8 mouse cellular contexts compared by ENCODE assay signal in the genomic region with DNA sequence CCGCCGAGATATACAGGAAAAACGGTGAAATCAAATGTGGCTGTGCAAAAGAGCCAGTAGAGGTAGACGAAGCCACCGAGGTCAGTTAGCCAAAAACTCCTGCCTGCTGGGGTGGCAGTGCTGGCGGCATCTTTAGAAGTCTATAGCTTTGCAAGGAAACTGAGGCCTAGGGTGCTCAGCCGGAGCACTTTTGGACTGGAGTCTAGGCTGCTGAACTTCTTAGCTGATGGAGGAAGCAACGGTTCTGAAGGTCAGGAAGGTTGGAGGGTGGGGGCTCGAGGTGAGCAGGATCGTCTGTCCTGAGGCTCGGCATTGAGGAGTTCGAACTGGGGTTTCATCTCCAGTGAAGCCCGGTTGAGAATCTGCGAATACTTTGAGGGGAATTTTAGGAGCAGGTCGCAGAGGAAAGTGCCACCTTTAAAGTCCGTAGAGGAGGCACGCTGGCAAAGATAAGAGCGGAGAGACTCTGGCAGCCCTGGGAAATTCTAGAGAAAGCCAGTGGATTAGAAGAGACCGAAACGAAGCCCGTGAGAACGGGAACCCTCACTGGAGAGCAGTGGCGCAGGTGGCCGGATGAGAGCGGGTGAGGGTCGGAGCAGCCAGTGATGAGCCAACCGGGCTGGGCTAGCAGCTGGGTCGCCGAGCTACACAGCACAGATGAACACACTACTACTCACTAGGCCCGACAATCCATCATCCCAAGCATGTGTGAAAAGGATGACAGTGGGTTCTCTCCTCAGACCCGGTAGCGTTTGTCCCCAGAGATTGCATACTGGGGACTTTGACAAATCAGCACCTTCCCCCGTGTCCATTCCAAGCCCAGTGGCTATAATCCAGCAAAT.
A peak's percentile ranks its signal among the peaks of the same experiment; 100 is the strongest.
DNase-seq lines count a peak whose midpoint lies in the region; ATAC-seq and TF ChIP-seq lines count a peak whose summit lies in the region.

No protein-coding gene starts in this region.

- WGBS in hindbrain, embryonic 10.5 days: 1% methylated on average over 33 of the region's 33 CpGs
- WGBS in liver, embryonic 14.5 days (ENCODE audit: insufficient replicate concordance): 5% methylated on average over 33 of the region's 33 CpGs
- 2% methylated on average over 33 of the region's 33 CpGs for WGBS in neural tube, embryonic 15.5 days

- peaks cover 18% of the 10 kb centered on the region for H3K27me3 ChIP-seq in hindbrain, embryonic 10.5 days (ENCODE audit: insufficient read depth, poor library complexity, severe bottlenecking)
- peaks cover 33% of the 10 kb centered on the region for H3K27me3 ChIP-seq in liver, embryonic 14.5 days (ENCODE audit: control insufficient read depth, insufficient read depth, low read length)
- no peaks in the 10 kb centered on the region for H3K27me3 ChIP-seq in neural tube, embryonic 15.5 days (replicated peaks)

- TF ChIP-seq CTCF in liver, embryonic 14.5 days (IDR thresholded peaks at IDR 0.05; ENCODE audit: low read depth): no peak

- peak overlapping the region; percentile 60 for H3K4me3 ChIP-seq in hindbrain, embryonic 10.5 days
- H3K4me3 ChIP-seq in liver, embryonic 14.5 days (ENCODE audit: insufficient read depth in 1 of 2, low read depth in 2 of 2, low read length in 2 of 2): peak overlapping the region; percentile 4 to 46; a peak in 3 of 4 replicates
- H3K4me3 ChIP-seq in neural tube, embryonic 15.5 days (replicated peaks): peak overlapping the region; percentile 49

- no peak for TF ChIP-seq EP300 in liver, embryonic 14.5 days (IDR thresholded peaks at IDR 0.05; ENCODE audit: low read depth)

- no peaks in the 10 kb centered on the region for H3K36me3 ChIP-seq in hindbrain, embryonic 10.5 days
- H3K36me3 ChIP-seq in liver, embryonic 14.5 days (replicated peaks; ENCODE audit: control insufficient read depth, insufficient read depth, low read depth): no peaks in the 10 kb centered on the region
- H3K36me3 ChIP-seq in neural tube, embryonic 15.5 days: no peaks in the 10 kb centered on the region

- H3K9me3 ChIP-seq in hindbrain, embryonic 10.5 days: no peaks in the 10 kb centered on the region
- H3K9me3 ChIP-seq in liver, embryonic 14.5 days (ENCODE audit: control insufficient read depth, low read length): no peaks in the 10 kb centered on the region
- H3K9me3 ChIP-seq in neural tube, embryonic 15.5 days (replicated peaks): no peaks in the 10 kb centered on the region

- peak overlapping the region; percentile 67 for H3K4me2 ChIP-seq in liver, embryonic 14.5 days (ENCODE audit: low read depth)
- peak overlapping the region; percentile 92 for H3K4me2 ChIP-seq in neural tube, embryonic 15.5 days

- H3K27ac ChIP-seq in hindbrain, embryonic 10.5 days: peak overlapping the region; percentile 86
- no peak overlapping the region for H3K27ac ChIP-seq in liver, embryonic 14.5 days
- H3K27ac ChIP-seq in neural tube, embryonic 15.5 days (replicated peaks): no peak overlapping the region

- H3K9ac ChIP-seq in liver, embryonic 14.5 days (replicated peaks): no peak overlapping the region
- peak overlapping the region; percentile 52 for H3K9ac ChIP-seq in neural tube, embryonic 15.5 days (replicated peaks)

- no peak for ATAC-seq in liver, embryonic 14.5 days (ENCODE audit: insufficient read depth)
- ATAC-seq in neural tube, embryonic 15.5 days (ENCODE audit: low FRiP score): peak; percentile 51; the same call in 1 of the 2 replicates

- DNase-seq in right cerebral cortex, postnatal 14 days: peak; percentile 9
- DNase-seq in right cerebral cortex, adult 2 months (ENCODE audit: low spot score in 2 of 2): no peak
- DNase-seq in embryo, embryonic 10.5 days (ENCODE audit: low spot score): peak; percentile 60
- peak; percentile 61 for DNase-seq in hindbrain, embryonic 10.5 days (ENCODE audit: low spot score)
- DNase-seq in liver, embryonic 14.5 days (ENCODE audit: low read depth in 3 of 3, low spot score in 3 of 3): no peak
- no peak for DNase-seq in cerebellum, adult 18-20 months
- DNase-seq in frontal cortex, adult 2 months (ENCODE audit: extremely low spot score in 1 of 2, low spot score in 1 of 2): no peak

- peaks cover 45% of the 10 kb centered on the region for H3K4me1 ChIP-seq in hindbrain, embryonic 10.5 days (replicated peaks)
- no peaks in the 10 kb centered on the region for H3K4me1 ChIP-seq in liver, embryonic 14.5 days (replicated peaks; ENCODE audit: control insufficient read depth in 2 of 2, insufficient read depth in 2 of 2, low read length in 1 of 2)
- peaks cover 31% of the 10 kb centered on the region for H3K4me1 ChIP-seq in neural tube, embryonic 15.5 days

Comparison
In these comparisons a context has a peak if more than half of its experiments do, and no peak if none do; other contexts are left out.
1. DNase-seq: peak in right cerebral cortex, postnatal 14 days (single experiment), embryo, embryonic 10.5 days (single experiment) and hindbrain, embryonic 10.5 days (single experiment); none in right cerebral cortex, adult 2 months (0 of 2), liver, embryonic 14.5 days (0 of 3), cerebellum, adult 18-20 months (0 of 2) and frontal cortex, adult 2 months (0 of 2).
2. Peak in every context shown above with its lines, with median percentiles within 50 percentile points of each other: H3K4me3 ChIP-seq.